Mouse (Mus musculus): Measurements from ENCODE around the gene Brf1. TPM values are rescaled to one million over a fixed set of nuclear protein-coding genes. Genes with fewer than 3 reads are reported as not detected.

Gene Brf1
- 42.1 and 51.3 TPM in 2 replicates for total RNA-seq (2014; rRNA removed)
- 34.9 and 39.0 TPM in 2 replicates for polyA plus RNA-seq (2015; fragmentation: Nextera tagmentation; extraction: Ambion mirVana)

- under 1% methylated on average over 92 of the region's 96 CpGs for WGBS
- Histone ChIP-seq H3K36me3 (ENCODE audit: insufficient read depth, low read length) (no peaks in the 10 kb centered on the region), H3K27ac (ENCODE audit: low read depth, low read length) (peak within 1 kb of the TSS; percentile 88), H3K9ac (replicated peaks; ENCODE audit: low read length, poor library complexity, severe bottlenecking) (peak within 1 kb of the TSS; percentile 79), H3K4me3 (ENCODE audit: low read depth, low read length) (peak within 1 kb of the TSS; percentile 69), H3K4me2 (ENCODE audit: low read depth, low read length, poor library complexity, severe bottlenecking) (peak within 1 kb of the TSS; percentile 89), H3K4me1 (ENCODE audit: insufficient read depth, low read length) (0 out of 2 replicates have a peak, but pooled peaks cover 9% of the 10 kb centered on the region), H3K9me3 (ENCODE audit: low read length) (no peaks in the 10 kb centered on the region), H3K27me3 (ENCODE audit: insufficient read depth, low read length) (no peaks in the 10 kb centered on the region; the same call in 1 of the 2 replicates)
- peak; percentile 98 for ATAC-seq (ENCODE audit: low FRiP score)
- DNase-seq (ENCODE audit: low spot score), result peak; percentile 97
- TF ChIP-seq CTCF (IDR thresholded peaks at IDR 0.05), result peak; percentile 36; the same call in 1 of the 2 replicates
These were observed at the start of gene Brf1 for GRCm38 (mm10) chr12:113000294-113001132. Brf1 (minus strand) TSS chr12:113000704.

- DNase-seq (ENCODE audit: low spot score), result no peak
- WGBS, result 92% methylated on average over 9 of the region's 9 CpGs
- no peak overlapping the region for H3K9ac ChIP-seq (replicated peaks; ENCODE audit: low read length, poor library complexity, severe bottlenecking)
- no peaks in the 10 kb centered on the region for H3K9me3 ChIP-seq (ENCODE audit: low read length)
- no peak overlapping the region for H3K27ac ChIP-seq (ENCODE audit: low read depth, low read length)
- H3K4me2 ChIP-seq (ENCODE audit: low read depth, low read length, poor library complexity, severe bottlenecking), result no peak overlapping the region
- H3K27me3 ChIP-seq (ENCODE audit: insufficient read depth, low read length), result no peaks in the 10 kb centered on the region
- ATAC-seq (ENCODE audit: low FRiP score), result no peak
- H3K36me3 ChIP-seq (ENCODE audit: insufficient read depth, low read length), result peaks cover 59% of the 10 kb centered on the region
- TF ChIP-seq CTCF (IDR thresholded peaks at IDR 0.05), result no peak
- no peaks in the 10 kb centered on the region for H3K4me1 ChIP-seq (ENCODE audit: insufficient read depth, low read length)
- no peak overlapping the region for H3K4me3 ChIP-seq (ENCODE audit: low read depth, low read length)
These were observed 49.3 kb upstream of the Brf1 start for GRCm38 (mm10) chr12:113049836-113050235.

- TF ChIP-seq CTCF (IDR thresholded peaks at IDR 0.05), result no peak
- Histone ChIP-seq H3K27me3 (ENCODE audit: insufficient read depth, low read length) (no peaks in the 10 kb centered on the region), H3K36me3 (ENCODE audit: insufficient read depth, low read length) (peaks cover 46% of the 10 kb centered on the region), H3K4me1 (ENCODE audit: insufficient read depth, low read length) (no peaks in the 10 kb centered on the region), H3K27ac (ENCODE audit: low read depth, low read length) (no peak overlapping the region), H3K9me3 (ENCODE audit: low read length) (no peaks in the 10 kb centered on the region), H3K4me3 (ENCODE audit: low read depth, low read length) (no peak overlapping the region), H3K9ac (replicated peaks; ENCODE audit: low read length, poor library complexity, severe bottlenecking) (no peak overlapping the region), H3K4me2 (ENCODE audit: low read depth, low read length, poor library complexity, severe bottlenecking) (no peak overlapping the region)
- DNase-seq (ENCODE audit: low spot score), result peak; percentile 60
- ATAC-seq (ENCODE audit: low FRiP score), result 0 out of 2 replicates have a peak, but pooled peaks have one; percentile 34
- WGBS, result 90% methylated on average over 5 of the region's 5 CpGs
These were observed 47.6 kb upstream of the Brf1 start for GRCm38 (mm10) chr12:113048103-113048502.

GRCm38 (mm10) chr12:113046861-113047260, 46.4 kb upstream of the Brf1 start:
- Histone ChIP-seq H3K9me3 (ENCODE audit: low read length) (no peaks in the 10 kb centered on the region), H3K9ac (replicated peaks; ENCODE audit: low read length, poor library complexity, severe bottlenecking) (no peak overlapping the region), H3K4me1 (ENCODE audit: insufficient read depth, low read length) (no peaks in the 10 kb centered on the region), H3K4me3 (ENCODE audit: low read depth, low read length) (no peak overlapping the region), H3K4me2 (ENCODE audit: low read depth, low read length, poor library complexity, severe bottlenecking) (no peak overlapping the region), H3K27me3 (ENCODE audit: insufficient read depth, low read length) (no peaks in the 10 kb centered on the region), H3K36me3 (ENCODE audit: insufficient read depth, low read length) (peaks cover 42% of the 10 kb centered on the region), H3K27ac (ENCODE audit: low read depth, low read length) (no peak overlapping the region)
- no peak for ATAC-seq (ENCODE audit: low FRiP score)
- 87% methylated on average over 15 of the region's 15 CpGs for WGBS
- TF ChIP-seq CTCF (IDR thresholded peaks at IDR 0.05), result no peak
- DNase-seq (ENCODE audit: low spot score), result no peak

GRCm38 (mm10) chr12:113044916-113045677, 44.6 kb upstream of the Brf1 start:
- ATAC-seq (ENCODE audit: low FRiP score) (no peak), DNase-seq (ENCODE audit: low spot score) (peak; percentile 40)
- Histone ChIP-seq H3K4me2 (ENCODE audit: low read depth, low read length, poor library complexity, severe bottlenecking) (no peak overlapping the region), H3K4me3 (ENCODE audit: low read depth, low read length) (no peak overlapping the region), H3K9me3 (ENCODE audit: low read length) (no peaks in the 10 kb centered on the region), H3K4me1 (ENCODE audit: insufficient read depth, low read length) (peaks cover 8% of the 10 kb centered on the region), H3K27ac (ENCODE audit: low read depth, low read length) (no peak overlapping the region), H3K36me3 (ENCODE audit: insufficient read depth, low read length) (peaks cover 30% of the 10 kb centered on the region), H3K27me3 (ENCODE audit: insufficient read depth, low read length) (no peaks in the 10 kb centered on the region), H3K9ac (replicated peaks; ENCODE audit: low read length, poor library complexity, severe bottlenecking) (no peak overlapping the region)
- 83% methylated on average over 3 of the region's 3 CpGs for WGBS
- peak; percentile 57 for TF ChIP-seq CTCF (IDR thresholded peaks at IDR 0.05)

Measured in midbrain, postnatal 0 days (tissue).